Mouse (Mus musculus) forebrain, postnatal 0 days (tissue): ENCODE results near the gene Tdp1. TPM values are rescaled to one million over a fixed set of nuclear protein-coding genes. Genes with fewer than 3 reads are reported as not detected.
A peak's percentile ranks its signal among the peaks of the same experiment; 100 is the strongest.

ENCODE experiments used
- ATAC-seq: fragments of 200-750 bp; cut with Nextera tagmentation; 2 replicates; pipeline ENCODE4 v1.8.0; 2017; ENCODE audit warnings: mild to moderate bottlenecking, moderate library complexity
- DNase-seq: peaks from one replicate; pipeline ENCODE4 v3.0.0-alpha.2; 2015
- H3K27ac ChIP-seq: fragments of 300-500 bp; sonication (generic); 2 replicates; pipeline ENCODE4 v1.5.1; 2014; ENCODE audit warnings: low read depth, mild to moderate bottlenecking, antibody characterized with exemption, low read length, moderate library complexity, mixed read lengths
- H3K27me3 ChIP-seq: fragments of 300-500 bp; sonication (generic); 2 replicates; pipeline ENCODE4 v1.6.1; 2014; ENCODE audit warnings: mild to moderate bottlenecking, low read length, mixed read lengths; ENCODE audit not compliant: insufficient read depth
- H3K36me3 ChIP-seq: fragments of 300-500 bp; sonication (generic); 2 replicates; pipeline ENCODE4 v1.6.1; 2014; ENCODE audit warnings: mild to moderate bottlenecking, moderate library complexity; ENCODE audit not compliant: insufficient read depth
- H3K4me1 ChIP-seq: fragments of 300-500 bp; sonication (generic); 2 replicates; pipeline ENCODE4 v1.6.1; 2014; ENCODE audit warnings: antibody characterized with exemption; ENCODE audit not compliant: insufficient read depth
- H3K4me2 ChIP-seq: fragments of 300-500 bp; sonication (generic); 2 replicates; pipeline ENCODE4 v1.6.1; 2014; ENCODE audit warnings: low read depth, mild to moderate bottlenecking, moderate library complexity
- H3K4me3 ChIP-seq: fragments of 300-500 bp; sonication (generic); 2 replicates; pipeline ENCODE4 v1.5.1; 2014; ENCODE audit warnings: low read depth, low read length, mixed read lengths
- H3K9ac ChIP-seq: fragments of 300-500 bp; sonication (generic); 2 replicates; pipeline ENCODE4 v1.6.1; 2014; ENCODE audit warnings: mild to moderate bottlenecking
- H3K9me3 ChIP-seq: fragments of 300-500 bp; sonication (generic); 2 replicates; pipeline ENCODE4 v1.6.1; 2016; ENCODE audit warnings: low read length
- CTCF ChIP-seq: sonication (generic); IDR thresholded peaks from 2 replicates; pipeline ENCODE4 v1.5.1; 2016; ENCODE audit warnings: antibody characterized with exemption, control low read depth, low read depth
- WGBS: fragments of 180-500 bp; shearing (Covaris S2); extraction: QIAGEN DNeasy Blood & Tissue Kit; methylation state at CpG from one replicate; pipeline ENCODE4 v1.1.7; 2014; 5-methylcytosine and 5-hydroxymethylcytosine counted together
- polyA plus RNA-seq: library from polyadenylated mRNA; unstranded; fragments of >200 nt; fragmentation: Nextera tagmentation; extraction: Ambion mirVana; gene quantifications from 2 replicates; pipeline ENCODE4 v1.2.1, GENCODE M21; 2015
- total RNA-seq: library from RNA; depleted of rRNA; stranded (reverse); fragments of >200 nt; gene quantifications from 2 replicates; pipeline ENCODE4 v1.2.3, GENCODE M21; 2014

The Tdp1 gene
- total and polyA plus RNA-seq, 2 experiments from 2014 or later = 12.9 to 41.9 TPM

- no peak for TF ChIP-seq CTCF
- Histone ChIP-seq H3K36me3 (peaks cover 68% of the 10 kb centered on the region), H3K4me3 (no peak overlapping the region), H3K9me3 (no peaks in the 10 kb centered on the region), H3K4me2 (no peak overlapping the region), H3K4me1 (no peaks in the 10 kb centered on the region), H3K9ac (no peak overlapping the region), H3K27me3 (no peaks in the 10 kb centered on the region), H3K27ac (no peak overlapping the region)
- ATAC-seq (no peak; the same call in 1 of the 2 replicates), DNase-seq (no peak)
- WGBS = 88% methylated on average over 16 of the region's 16 CpGs
Measured at GRCm38 (mm10) chr12:99898248-99898870, 14.0 kb downstream of the Tdp1 start.

GRCm38 (mm10) chr12:99899991-99900390 is 15.7 kb downstream of the Tdp1 start:
- H3K36me3 ChIP-seq = peaks cover 70% of the 10 kb centered on the region
- WGBS = 80% methylated on average over 1 of the region's 3 CpGs

GRCm38 (mm10) chr12:99901973-99902866 is 17.9 kb downstream of the Tdp1 start:
- H3K36me3 ChIP-seq = peaks cover 70% of the 10 kb centered on the region
- no peak overlapping the region for H3K4me2 ChIP-seq
- H3K9ac ChIP-seq = no peak overlapping the region
- H3K4me1 ChIP-seq = no peaks in the 10 kb centered on the region
- no peak overlapping the region for H3K27ac ChIP-seq
- peak; percentile 43 for TF ChIP-seq CTCF
- no peak for ATAC-seq
- no peaks in the 10 kb centered on the region for H3K27me3 ChIP-seq
- WGBS = 59% methylated on average over 8 of the region's 8 CpGs
- no peak for DNase-seq
- no peak overlapping the region for H3K4me3 ChIP-seq
- H3K9me3 ChIP-seq = no peaks in the 10 kb centered on the region

More at GRCm38 (mm10) chr12:99899991-99900390, 15.7 kb downstream of the Tdp1 start:
- H3K9me3 ChIP-seq = no peaks in the 10 kb centered on the region
- no peaks in the 10 kb centered on the region for H3K27me3 ChIP-seq
- DNase-seq (no peak), ATAC-seq (no peak)
- H3K9ac ChIP-seq = no peak overlapping the region
- H3K4me3 ChIP-seq = no peak overlapping the region
- no peak overlapping the region for H3K27ac ChIP-seq
- TF ChIP-seq CTCF = peak; percentile 50
- no peak overlapping the region for H3K4me2 ChIP-seq
- no peaks in the 10 kb centered on the region for H3K4me1 ChIP-seq

DNA sequence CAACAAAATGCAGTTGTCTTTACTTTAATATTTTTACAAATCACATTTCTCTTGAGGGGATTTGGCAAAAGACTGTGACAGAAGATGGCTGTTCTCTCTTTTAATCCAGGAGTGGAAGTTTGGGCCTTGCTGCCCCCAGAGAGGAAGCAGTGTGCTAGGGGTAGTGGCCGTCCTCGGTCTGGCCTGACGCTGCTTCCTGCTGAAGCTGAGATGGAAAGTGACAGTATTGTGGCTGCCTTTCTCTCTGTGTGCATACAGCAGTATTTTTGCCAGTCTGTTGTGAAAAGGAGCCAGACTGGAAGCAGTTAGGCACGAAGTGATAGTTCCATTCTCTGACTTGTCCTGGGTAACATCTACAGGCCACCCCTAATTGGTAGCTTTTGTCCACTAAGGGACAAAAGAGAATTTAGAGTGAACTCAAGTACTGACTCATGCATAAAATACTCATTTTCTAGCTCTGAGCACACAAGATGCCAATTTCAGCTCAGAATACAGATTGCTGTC is 18.6 kb downstream of the Tdp1 start:
- Histone ChIP-seq H3K4me2 (no peak overlapping the region), H3K4me3 (no peak overlapping the region), H3K9ac (no peak overlapping the region), H3K4me1 (no peaks in the 10 kb centered on the region), H3K27me3 (no peaks in the 10 kb centered on the region), H3K9me3 (no peaks in the 10 kb centered on the region), H3K36me3 (peaks cover 72% of the 10 kb centered on the region), H3K27ac (no peak overlapping the region)
- ATAC-seq (no peak; the same call in 1 of the 2 replicates), DNase-seq (no peak)
- WGBS = 41% methylated on average over 4 of the region's 4 CpGs
- no peak for TF ChIP-seq CTCF

DNA sequence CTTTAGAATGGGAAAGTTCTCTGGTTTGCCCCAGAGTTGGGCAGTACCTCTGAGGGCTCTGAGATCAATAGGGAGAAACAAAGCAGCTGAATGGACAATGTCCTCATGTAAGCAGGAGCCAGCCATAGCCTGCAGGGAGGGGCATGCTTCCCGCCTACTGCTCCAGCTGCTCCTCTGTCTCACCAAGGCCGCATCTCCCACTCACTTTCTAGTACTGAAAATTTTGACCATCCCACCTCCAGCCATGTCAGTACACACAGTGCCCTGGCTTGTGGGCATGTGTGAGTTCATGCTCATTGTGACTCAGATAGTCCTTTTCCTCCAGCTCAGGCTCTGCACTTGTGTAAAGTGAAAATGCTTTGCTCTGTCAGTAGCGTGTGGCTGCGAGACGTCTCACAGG is 20.2 kb downstream of the Tdp1 start:
- ATAC-seq (no peak), DNase-seq (no peak)
- Histone ChIP-seq H3K27ac (no peak overlapping the region), H3K4me1 (no peaks in the 10 kb centered on the region), H3K9me3 (no peaks in the 10 kb centered on the region), H3K4me2 (no peak overlapping the region), H3K27me3 (no peaks in the 10 kb centered on the region), H3K9ac (no peak overlapping the region), H3K4me3 (no peak overlapping the region), H3K36me3 (peaks cover 76% of the 10 kb centered on the region)
- TF ChIP-seq CTCF = no peak
- WGBS = 90% methylated on average over 5 of the region's 5 CpGs

GRCm38 (mm10) chr12:99911466-99911865 is 27.1 kb downstream of the Tdp1 start:
- Histone ChIP-seq H3K27ac (no peak overlapping the region), H3K36me3 (peaks cover 70% of the 10 kb centered on the region), H3K9ac (no peak overlapping the region), H3K4me1 (no peaks in the 10 kb centered on the region), H3K4me3 (no peak overlapping the region), H3K9me3 (no peaks in the 10 kb centered on the region), H3K4me2 (no peak overlapping the region), H3K27me3 (no peaks in the 10 kb centered on the region)
- ATAC-seq (no peak), DNase-seq (no peak)
- no peak for TF ChIP-seq CTCF
- 88% methylated on average over 12 of the region's 12 CpGs for WGBS

DNA sequence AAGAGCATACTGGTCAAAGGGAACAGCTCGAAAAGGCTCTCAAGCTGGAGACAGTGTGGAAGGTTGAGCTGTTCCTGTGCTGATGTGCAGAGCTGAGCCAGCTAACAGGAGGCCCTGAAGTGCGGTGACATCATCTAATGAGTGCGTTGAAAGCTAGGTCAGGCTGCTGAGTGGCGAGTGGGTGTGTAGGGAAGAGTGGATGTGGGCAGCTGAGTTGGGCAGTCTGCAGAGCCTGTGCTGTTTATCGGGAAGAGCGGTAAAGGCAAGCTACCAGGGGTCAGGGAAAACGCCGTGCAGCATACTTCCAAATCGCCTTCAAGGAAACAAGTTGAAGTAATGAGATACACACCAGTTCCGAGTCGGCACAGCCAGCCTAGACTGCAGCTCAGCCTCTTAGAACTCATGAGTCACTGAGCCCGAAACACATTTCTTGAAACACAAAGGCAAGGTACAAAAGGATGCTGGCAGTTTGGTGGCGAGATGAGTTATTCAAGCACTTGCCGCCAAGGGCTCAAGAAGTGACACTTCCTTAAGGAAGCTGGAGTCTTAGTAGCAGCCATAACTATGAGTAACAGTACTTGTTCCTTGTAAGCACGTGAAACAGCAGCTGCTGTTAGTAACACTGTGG is 33.6 kb downstream of the Tdp1 start:
- 86% methylated on average over 15 of the region's 15 CpGs for WGBS
- Histone ChIP-seq H3K27ac (no peak overlapping the region), H3K9me3 (no peaks in the 10 kb centered on the region), H3K9ac (no peak overlapping the region), H3K4me3 (no peak overlapping the region), H3K4me1 (no peaks in the 10 kb centered on the region; the same call in 1 of the 2 replicates), H3K36me3 (peaks cover 36% of the 10 kb centered on the region), H3K4me2 (no peak overlapping the region), H3K27me3 (no peaks in the 10 kb centered on the region)
- ATAC-seq = no peak
- no peak for DNase-seq
- TF ChIP-seq CTCF = no peak
